Comparison of ENCODE assay signal across 9 mouse cellular contexts in genomic region chr8:122110240-122110866, GRCm38 (mm10).
A peak's percentile ranks its signal among the peaks of the same experiment; 100 is the strongest.
DNase-seq lines count a peak whose midpoint lies in the region; ATAC-seq and TF ChIP-seq lines count a peak whose summit lies in the region.
"Had no signal": no experiment of that assay in that cellular context is flagged by ENCODE, and none has a peak within 500 bp of the region (broad histone marks: within the 10 kb centered on the region; RNA-seq: fewer than 3 reads in every experiment).

No protein-coding gene starts in this region.

- no peak for TF ChIP-seq CTCF in CH12.LX (conservative IDR thresholded peaks at IDR 0.05 in 1 of 2, IDR thresholded peaks at IDR 0.05 in 1 of 2; ENCODE audit: low read depth in 2 of 2, low read length in 2 of 2)

- no peak overlapping the region for H3K4me3 ChIP-seq in hindbrain, embryonic 15.5 days
- H3K4me3 ChIP-seq in hindbrain, embryonic 14.5 days (replicated peaks; ENCODE audit: low read length), result no peak overlapping the region
- H3K4me3 ChIP-seq in CH12.LX (replicated peaks in 1 of 3; ENCODE audit: low read depth in 2 of 3, low read length in 2 of 3, poor library complexity in 1 of 3), result no peak overlapping the region
- H3K4me3 ChIP-seq: erythroblast, embryonic 14.5 days; limb, embryonic 13.5 days had no signal

- H3K36me3 ChIP-seq in hindbrain, embryonic 15.5 days, result no peaks in the 10 kb centered on the region
- no peaks in the 10 kb centered on the region for H3K36me3 ChIP-seq in hindbrain, embryonic 14.5 days (replicated peaks; ENCODE audit: control insufficient read depth, insufficient read depth)
- no peaks in the 10 kb centered on the region for H3K36me3 ChIP-seq in CH12.LX (replicated peaks in 1 of 2; ENCODE audit: control insufficient read depth in 1 of 2, insufficient read depth in 1 of 2, low read length in 1 of 2)
- H3K36me3 ChIP-seq: limb, embryonic 13.5 days had no signal

- H3K27ac ChIP-seq in hindbrain, embryonic 15.5 days (replicated peaks), result no peak overlapping the region
- H3K27ac ChIP-seq in hindbrain, embryonic 14.5 days, result no peak overlapping the region
- no peak overlapping the region for H3K27ac ChIP-seq in CH12.LX (ENCODE audit: insufficient read depth, low read depth)
- H3K27ac ChIP-seq: limb, embryonic 13.5 days had no signal

- in situ Hi-C loops in CH12.LX (cut with MboI; ENCODE audit: low pct_ligation_motif_present, low pct_unique_long_range_greater_than_20kb, low sequenced_read_pairs), result no loop called here

- H3K79me2 ChIP-seq in CH12.LX (replicated peaks; ENCODE audit: control insufficient read depth, extremely low read depth, insufficient read depth, poor library complexity, severe bottlenecking), result no peaks in the 10 kb centered on the region

- no peaks in the 10 kb centered on the region for H3K9me3 ChIP-seq in hindbrain, embryonic 15.5 days
- no peaks in the 10 kb centered on the region for H3K9me3 ChIP-seq in hindbrain, embryonic 14.5 days (ENCODE audit: control insufficient read depth, low read length)
- no peaks in the 10 kb centered on the region for H3K9me3 ChIP-seq in CH12.LX (replicated peaks; ENCODE audit: low read length)
- H3K9me3 ChIP-seq: limb, embryonic 13.5 days had no signal

- TF ChIP-seq EP300 in CH12.LX (IDR thresholded peaks at IDR 0.05; ENCODE audit: low read length), result no peak

- WGBS in hindbrain, embryonic 15.5 days, result 63% methylated on average over 20 of the region's 20 CpGs
- WGBS in hindbrain, embryonic 14.5 days, result 61% methylated on average over 20 of the region's 20 CpGs

- H3K4me2 ChIP-seq in hindbrain, embryonic 15.5 days, result no peak overlapping the region
- no peak overlapping the region for H3K4me2 ChIP-seq in hindbrain, embryonic 14.5 days (replicated peaks)
- H3K4me2 ChIP-seq in CH12.LX (ENCODE audit: insufficient read depth, low read depth, poor library complexity, severe bottlenecking), result no peak overlapping the region
- H3K4me2 ChIP-seq: limb, embryonic 13.5 days had no signal

- peaks cover 19% of the 10 kb centered on the region for H3K4me1 ChIP-seq in hindbrain, embryonic 15.5 days (replicated peaks)
- peaks cover 14% of the 10 kb centered on the region; the same call in 1 of the 2 replicates for H3K4me1 ChIP-seq in hindbrain, embryonic 14.5 days (replicated peaks; ENCODE audit: control insufficient read depth, insufficient read depth, low read length)
- H3K4me1 ChIP-seq in CH12.LX (ENCODE audit: control insufficient read depth in 1 of 2, insufficient read depth in 2 of 2), result peaks cover 10 to 34% of the 10 kb centered on the region in 2 experiments

- dilution Hi-C loops in CH12.LX (cut with MboI; ENCODE audit: extremely low pct_ligation_motif_present, extremely low pct_unique_long_range_greater_than_20kb, low sequenced_read_pairs), result no loop called here

- no peak for TF ChIP-seq POLR2A in CH12.LX (IDR thresholded peaks at IDR 0.05; ENCODE audit: low read depth, low read length)

- H3K27me3 ChIP-seq in hindbrain, embryonic 15.5 days, result no peaks in the 10 kb centered on the region
- no peaks in the 10 kb centered on the region for H3K27me3 ChIP-seq in hindbrain, embryonic 14.5 days (ENCODE audit: control insufficient read depth, insufficient read depth, low read length)
- peaks cover 2% of the 10 kb centered on the region for H3K27me3 ChIP-seq in CH12.LX (replicated peaks)
- H3K27me3 ChIP-seq: limb, embryonic 13.5 days had no signal

- ATAC-seq in hindbrain, embryonic 15.5 days (ENCODE audit: low FRiP score, low read depth), result 0 out of 2 replicates have a peak, but pooled peaks have one; percentile 19
- no peak; the same call in 1 of the 2 replicates for ATAC-seq in hindbrain, embryonic 14.5 days (ENCODE audit: low FRiP score)
- ATAC-seq in megakaryocyte-erythroid progenitor cell, adult 5-6 weeks (replicated peaks; ENCODE audit: low FRiP score, low TSS enrichment, poor library complexity, severe bottlenecking), result 0 out of 2 replicates have a peak, but pooled peaks have one; percentile 39

- no peak for TF ChIP-seq RAD21 in CH12.LX (IDR thresholded peaks at IDR 0.05; ENCODE audit: low read depth, low read length)

- no peak overlapping the region for H3K9ac ChIP-seq in hindbrain, embryonic 15.5 days
- no peak overlapping the region for H3K9ac ChIP-seq in hindbrain, embryonic 14.5 days
- H3K9ac ChIP-seq in CH12.LX (ENCODE audit: insufficient read depth, low read depth), result no peak overlapping the region
- H3K9ac ChIP-seq: limb, embryonic 13.5 days had no signal

- no peak for DNase-seq in hindbrain, embryonic 14.5 days (ENCODE audit: low spot score)
- DNase-seq in CH12.LX (ENCODE audit: extremely low read depth), result peak; percentile 49
- peak; percentile 53 for DNase-seq in R1 (ENCODE audit: low read depth, low spot score)
- no peak for DNase-seq in left cerebral cortex, adult 9 months (ENCODE audit: low spot score in 2 of 2)
- DNase-seq in urinary bladder, postnatal 14 days (ENCODE audit: low spot score), result no peak

TF ChIP-seq in CH12.LX, 34 proteins besides CTCF, POLR2A, EP300 and RAD21:
- no peak for TF ChIP-seq PAX5 (IDR thresholded peaks at IDR 0.05; ENCODE audit: low read length)
- TF ChIP-seq BHLHE40 (IDR thresholded peaks at IDR 0.05; ENCODE audit: low read depth, low read length), result no peak
- TF ChIP-seq MAZ (IDR thresholded peaks at IDR 0.05; ENCODE audit: low read depth, low read length), result no peak
- no peak for TF ChIP-seq MEF2A (IDR thresholded peaks at IDR 0.05; ENCODE audit: borderline replicate concordance, low read depth, low read length)
- TF ChIP-seq ELF1 (IDR thresholded peaks at IDR 0.05; ENCODE audit: low read depth, low read length), result no peak
- no peak for TF ChIP-seq MAX (IDR thresholded peaks at IDR 0.05; ENCODE audit: low read length)
- TF ChIP-seq KAT2A (IDR thresholded peaks at IDR 0.05; ENCODE audit: insufficient replicate concordance, low read length), result no peak
- no peak for TF ChIP-seq UBTF (IDR thresholded peaks at IDR 0.05; ENCODE audit: low read depth, low read length)
- no peak for TF ChIP-seq JUN (IDR thresholded peaks at IDR 0.05; ENCODE audit: insufficient read depth, low read depth, low read length)
- TF ChIP-seq CHD2 (IDR thresholded peaks at IDR 0.05; ENCODE audit: low read length), result no peak
- TF ChIP-seq RCOR1 (conservative IDR thresholded peaks at IDR 0.05; ENCODE audit: low read depth, low read length), result no peak
- no peak for TF ChIP-seq USF1 (IDR thresholded peaks at IDR 0.05; ENCODE audit: low read depth, low read length)

Comparison
In these comparisons a context has a peak if more than half of its experiments do, and no peak if none do; other contexts are left out.
1. DNase-seq: peak in CH12.LX (single experiment) and R1 (single experiment); none in hindbrain, embryonic 14.5 days (single experiment), left cerebral cortex, adult 9 months (0 of 2) and urinary bladder, postnatal 14 days (single experiment).